Mouse (Mus musculus): ENCODE measurements at regions not wholly inside any gene's neighbourhood (a gene's known extent, or its start where the extent isn't known, plus 50 kb on each side); places are given as distances from the start of the nearest gene placed in this dataset.

GRCm38 (mm10) chr5:96919149-96919548 lies 78.3 kb upstream of the Bmp2k start:
- peak; percentile 90 for TF ChIP-seq TAL1 (IDR thresholded peaks at IDR 0.05; ENCODE audit: low read length)
- TF ChIP-seq GATA1 (IDR thresholded peaks at IDR 0.05; ENCODE audit: low read length): peak; percentile 97
